16 mouse cellular contexts compared by ENCODE assay signal in the genomic region with DNA sequence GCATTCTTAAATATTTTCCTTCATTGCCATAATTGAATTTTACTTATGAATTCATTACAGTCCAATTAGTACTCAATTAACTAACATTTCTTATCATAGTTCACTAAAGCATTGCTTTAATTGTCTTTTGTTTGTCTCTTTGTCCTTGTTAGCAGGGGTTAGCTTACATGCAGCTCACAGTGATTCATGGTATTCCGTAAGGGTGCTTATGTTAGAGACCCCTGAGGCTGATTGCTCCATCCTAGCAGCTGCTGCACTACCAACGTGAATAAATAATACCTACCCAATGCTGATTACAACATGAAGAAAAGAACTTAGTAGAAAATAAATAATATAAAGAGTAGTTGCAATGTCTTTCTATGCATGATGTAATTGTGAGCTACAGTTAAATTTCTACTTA.
"Had no signal": no experiment of that assay in that cellular context is flagged by ENCODE, and none has a peak within 500 bp of the region (broad histone marks: within the 10 kb centered on the region; RNA-seq: fewer than 3 reads in every experiment).

No protein-coding gene starts in this region.

- H3K9me3 ChIP-seq: liver, embryonic 13.5 days; midbrain, embryonic 13.5 days; stomach, embryonic 15.5 days had no signal

- ATAC-seq: intestine, postnatal 0 days; midbrain, embryonic 13.5 days had no signal

- H3K4me2 ChIP-seq: liver, embryonic 13.5 days; midbrain, embryonic 13.5 days; stomach, embryonic 15.5 days had no signal

- H3K4me1 ChIP-seq: liver, embryonic 13.5 days; midbrain, embryonic 13.5 days; stomach, embryonic 15.5 days had no signal

- H3K27ac ChIP-seq: kidney, postnatal 0 days; layer of hippocampus, adult 2 months; liver, embryonic 13.5 days; midbrain, embryonic 13.5 days; stomach, embryonic 15.5 days had no signal

- H3K9ac ChIP-seq: liver, embryonic 13.5 days; midbrain, embryonic 13.5 days; stomach, embryonic 15.5 days had no signal

- H3K27me3 ChIP-seq: liver, embryonic 13.5 days; midbrain, embryonic 13.5 days; stomach, embryonic 15.5 days had no signal

- DNase-seq: kidney, adult 2 months; kidney, postnatal 25 days; layer of hippocampus, adult 9-11 months; liver, embryonic 13.5 days; lung, adult 2 months; lung, postnatal 14 days; lung, postnatal 4 days; right cerebral cortex, adult 18-20 months; right cerebral cortex, postnatal 25 days; spleen, adult 18-20 months; thymus, postnatal 25 days had no signal

- H3K36me3 ChIP-seq: liver, embryonic 13.5 days; midbrain, embryonic 13.5 days; stomach, embryonic 15.5 days had no signal

- H3K4me3 ChIP-seq: layer of hippocampus, adult 2 months; liver, embryonic 13.5 days; midbrain, embryonic 13.5 days; stomach, embryonic 15.5 days had no signal
